Mouse (Mus musculus) lung, postnatal 0 days (tissue): Measurements from ENCODE around the gene Proser1. TPM values are rescaled to one million over a fixed set of nuclear protein-coding genes. Genes with fewer than 3 reads are reported as not detected.

Experiments
- ATAC-seq: fragments of 200-750 bp; cut with Nextera tagmentation; 2 replicates; pipeline ENCODE4 v1.8.0; 2017; ENCODE audit warnings: moderate library complexity
- DNase-seq: peaks from one replicate; pipeline ENCODE4 v3.0.0-alpha.2; 2016; ENCODE audit warnings: low spot score
- H3K27ac ChIP-seq: fragments of 300-500 bp; sonication (generic); 2 replicates; pipeline ENCODE4 v1.5.1; 2014; ENCODE audit warnings: antibody characterized with exemption, mild to moderate bottlenecking, low read length, mixed read lengths
- H3K27me3 ChIP-seq: fragments of 300-500 bp; sonication (generic); replicated peaks from 2 replicates; pipeline ENCODE4 v1.6.1; 2014; ENCODE audit warnings: low read length, mixed read lengths; ENCODE audit not compliant: insufficient read depth
- H3K36me3 ChIP-seq: fragments of 300-500 bp; sonication (generic); 2 replicates; pipeline ENCODE4 v1.6.1; 2014; ENCODE audit warnings: low read length, mixed read lengths; ENCODE audit not compliant: insufficient read depth
- H3K4me1 ChIP-seq: fragments of 300-500 bp; sonication (generic); 2 replicates; pipeline ENCODE4 v1.6.1; 2014; ENCODE audit warnings: antibody characterized with exemption, low read depth, low read length, mixed read lengths; ENCODE audit not compliant: insufficient read depth
- H3K4me2 ChIP-seq: fragments of 300-500 bp; sonication (generic); replicated peaks from 2 replicates; pipeline ENCODE4 v1.6.1; 2014; ENCODE audit warnings: low read depth, mild to moderate bottlenecking, low read length, moderate library complexity, mixed read lengths
- H3K4me3 ChIP-seq: fragments of 300-500 bp; sonication (generic); 2 replicates; pipeline ENCODE4 v1.5.1; 2014; ENCODE audit warnings: low read depth, low read length
- H3K9ac ChIP-seq: fragments of 300-500 bp; sonication (generic); replicated peaks from 2 replicates; pipeline ENCODE4 v1.6.1; 2014; ENCODE audit warnings: low read depth, mild to moderate bottlenecking
- H3K9me3 ChIP-seq: fragments of 300-500 bp; sonication (generic); 2 replicates; pipeline ENCODE4 v1.6.1; 2016; ENCODE audit warnings: low read length, mixed read lengths
- CTCF ChIP-seq: IDR thresholded peaks from 2 replicates; pipeline ENCODE4 v1.5.1; 2016; ENCODE audit warnings: antibody characterized with exemption, mild to moderate bottlenecking
- EP300 ChIP-seq: IDR thresholded peaks from 2 replicates; pipeline ENCODE4 v1.6.1; 2016; ENCODE audit warnings: antibody characterized with exemption, mild to moderate bottlenecking, control low read depth
- WGBS: fragments of 180-500 bp; shearing (Covaris S2); extraction: QIAGEN DNeasy Blood & Tissue Kit; methylation state at CpG from one replicate; pipeline ENCODE4 v1.1.7; 2014; 5-methylcytosine and 5-hydroxymethylcytosine counted together
- polyA plus RNA-seq: library from polyadenylated mRNA; unstranded; fragments of >200 nt; fragmentation: Nextera tagmentation; extraction: Ambion mirVana; gene quantifications from 2 replicates; pipeline ENCODE4 v1.2.1, GENCODE M21; 2015

Proser1 gene
- polyA plus RNA-seq, 1 experiment from 2014 or later, result 10.8 TPM

DNA sequence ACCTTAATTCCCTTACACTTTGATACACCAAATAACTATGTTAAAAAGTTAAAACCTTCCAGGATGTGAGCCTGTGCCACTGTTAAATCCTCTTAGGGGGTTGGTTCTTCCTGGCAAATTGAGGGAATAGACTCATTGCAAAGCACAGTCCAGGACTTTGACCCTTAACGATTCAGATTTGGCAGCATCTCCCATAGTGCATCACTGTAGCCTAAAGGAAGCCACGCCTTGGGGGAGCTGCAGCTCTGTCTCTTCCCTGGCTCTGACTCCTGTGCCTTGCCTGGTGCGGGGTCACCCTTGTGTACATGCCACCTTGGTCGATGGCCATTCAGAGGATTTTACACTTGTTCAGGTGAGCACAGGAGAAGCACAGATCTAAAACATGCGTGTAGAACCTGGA lies 6.2 kb downstream of the Proser1 start:
- H3K27me3 ChIP-seq, result no peaks in the 10 kb centered on the region
- H3K4me3 ChIP-seq, result no peak overlapping the region
- H3K4me1 ChIP-seq, result peaks cover 9% of the 10 kb centered on the region; the same call in 1 of the 2 replicates
- no peak overlapping the region for H3K4me2 ChIP-seq
- no peak for DNase-seq
- ATAC-seq, result no peak
- H3K9me3 ChIP-seq, result no peaks in the 10 kb centered on the region
- H3K9ac ChIP-seq, result no peak overlapping the region
- 77% methylated on average over 5 of the region's 5 CpGs for WGBS
- H3K36me3 ChIP-seq, result peaks cover 29% of the 10 kb centered on the region
- no peak overlapping the region for H3K27ac ChIP-seq
- TF ChIP-seq CTCF (no peak), EP300 (no peak)

DNA sequence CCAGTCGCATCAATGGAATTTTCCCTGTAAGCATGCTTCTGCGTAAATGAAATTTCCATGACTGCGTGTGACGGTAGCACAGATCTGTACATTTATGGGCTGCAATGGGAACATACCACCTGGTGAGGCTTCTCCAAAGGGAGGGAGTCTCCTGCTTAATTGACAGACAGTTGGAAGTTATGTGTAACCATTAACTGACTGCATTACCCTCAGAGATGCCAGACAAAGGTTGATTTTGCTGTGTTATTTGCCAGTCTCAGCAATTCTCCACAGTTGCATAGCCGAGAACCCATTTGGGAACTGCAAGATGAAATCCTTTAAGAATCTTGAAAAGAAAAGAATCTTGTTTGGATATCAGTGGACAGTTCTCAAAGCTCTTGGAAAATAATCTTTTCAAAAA lies 8.6 kb downstream of the Proser1 start:
- H3K4me3 ChIP-seq, result no peak overlapping the region
- H3K27ac ChIP-seq, result no peak overlapping the region
- H3K36me3 ChIP-seq, result peaks cover 36% of the 10 kb centered on the region
- no peak overlapping the region for H3K9ac ChIP-seq
- no peaks in the 10 kb centered on the region for H3K9me3 ChIP-seq
- H3K4me2 ChIP-seq, result no peak overlapping the region
- H3K4me1 ChIP-seq, result no peaks in the 10 kb centered on the region
- 95% methylated on average over 5 of the region's 5 CpGs for WGBS
- H3K27me3 ChIP-seq, result no peaks in the 10 kb centered on the region
- DNase-seq (no peak), ATAC-seq (no peak)
- TF ChIP-seq EP300 (no peak), CTCF (no peak)

DNA sequence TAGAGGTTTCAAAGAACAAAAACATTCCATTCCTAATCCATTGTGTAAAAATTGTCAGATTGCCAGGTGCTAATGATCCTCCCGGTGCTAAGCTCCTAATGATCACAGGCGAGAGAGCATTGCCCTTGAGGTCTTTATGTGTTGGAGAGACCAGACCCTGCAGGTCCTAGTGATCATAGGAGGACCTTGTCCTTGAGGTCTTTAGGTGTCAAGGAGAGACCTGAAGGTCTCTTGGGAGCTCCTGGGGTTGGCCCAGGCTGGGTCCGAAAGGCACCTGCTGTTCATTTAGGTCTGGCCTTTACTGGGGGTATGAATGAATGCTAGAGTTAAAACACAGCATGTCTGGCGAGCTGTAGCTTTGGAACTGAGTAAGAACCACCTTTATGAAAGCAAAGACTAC lies 10.7 kb downstream of the Proser1 start:
- no peaks in the 10 kb centered on the region for H3K27me3 ChIP-seq
- no peak for ATAC-seq

GRCm38 (mm10) chr3:53475889-53476288 lies 12.4 kb downstream of the Proser1 start:
- H3K27me3 ChIP-seq, result no peaks in the 10 kb centered on the region
- DNase-seq (peak; percentile 53), ATAC-seq (no peak)
- no peak overlapping the region for H3K4me3 ChIP-seq
- H3K4me1 ChIP-seq, result no peaks in the 10 kb centered on the region
- H3K36me3 ChIP-seq, result peaks cover 63% of the 10 kb centered on the region
- H3K4me2 ChIP-seq, result no peak overlapping the region
- no peak overlapping the region for H3K27ac ChIP-seq
- WGBS, result 51% methylated on average over 6 of the region's 6 CpGs
- TF ChIP-seq EP300 (no peak), CTCF (peak; percentile 76)
- H3K9ac ChIP-seq, result no peak overlapping the region
- no peaks in the 10 kb centered on the region for H3K9me3 ChIP-seq

More for the DNA sequence above, 10.7 kb downstream of the Proser1 start:
- no peaks in the 10 kb centered on the region for H3K4me1 ChIP-seq
- no peak for TF ChIP-seq EP300
- no peak for TF ChIP-seq CTCF
- no peak overlapping the region for H3K9ac ChIP-seq
- H3K9me3 ChIP-seq, result no peaks in the 10 kb centered on the region
- no peak overlapping the region for H3K4me2 ChIP-seq
- H3K4me3 ChIP-seq, result no peak overlapping the region
- 61% methylated on average over 4 of the region's 4 CpGs for WGBS
- H3K36me3 ChIP-seq, result peaks cover 51% of the 10 kb centered on the region
- no peak overlapping the region for H3K27ac ChIP-seq
- no peak for DNase-seq

GRCm38 (mm10) chr3:53477468-53477867 lies 14.0 kb downstream of the Proser1 start:
- no peak overlapping the region for H3K9ac ChIP-seq
- WGBS, result 79% methylated on average over 16 of the region's 17 CpGs
- H3K4me3 ChIP-seq, result no peak overlapping the region
- no peak for TF ChIP-seq CTCF
- TF ChIP-seq EP300, result no peak
- ATAC-seq (peak; percentile 11; the same call in 1 of the 2 replicates), DNase-seq (no peak)
- no peaks in the 10 kb centered on the region for H3K4me1 ChIP-seq
- no peak overlapping the region for H3K27ac ChIP-seq
- no peaks in the 10 kb centered on the region for H3K27me3 ChIP-seq
- no peak overlapping the region for H3K4me2 ChIP-seq
- H3K9me3 ChIP-seq, result no peaks in the 10 kb centered on the region
- H3K36me3 ChIP-seq, result peaks cover 64% of the 10 kb centered on the region

DNA sequence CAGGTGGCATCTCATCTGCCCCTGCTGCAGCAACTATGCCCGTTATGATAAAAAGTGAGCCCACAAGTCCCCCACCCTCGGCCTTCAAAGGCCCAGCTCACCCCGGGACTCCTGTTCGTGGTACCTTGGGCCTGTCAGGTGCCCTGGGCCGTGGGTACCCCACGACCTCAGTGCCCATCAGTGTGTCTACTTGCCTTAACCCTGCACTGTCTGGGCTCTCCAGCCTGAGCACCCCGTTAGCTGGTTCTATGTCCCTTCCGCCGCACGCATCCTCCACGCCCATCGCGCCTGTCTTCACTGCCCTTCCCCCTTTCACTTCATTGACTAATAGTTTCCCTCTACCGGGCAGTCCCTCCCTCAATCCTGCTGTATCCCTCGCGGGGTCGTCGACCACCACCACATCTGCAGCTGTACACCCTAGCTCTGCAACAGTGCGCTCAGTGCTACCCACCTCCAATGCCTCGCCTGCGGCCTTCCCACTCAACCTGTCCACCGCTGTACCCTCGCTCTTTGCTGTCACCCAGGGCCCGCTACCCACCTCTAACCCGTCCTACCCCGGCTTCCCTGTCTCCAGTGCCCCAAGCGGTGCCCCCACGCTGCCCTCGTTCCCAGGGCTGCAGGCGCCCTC lies 15.1 kb downstream of the Proser1 start:
- no peak overlapping the region for H3K4me2 ChIP-seq
- no peaks in the 10 kb centered on the region for H3K4me1 ChIP-seq
- no peak overlapping the region for H3K4me3 ChIP-seq
- no peaks in the 10 kb centered on the region for H3K9me3 ChIP-seq
- H3K27ac ChIP-seq, result no peak overlapping the region
- H3K9ac ChIP-seq, result no peak overlapping the region
- ATAC-seq (no peak), DNase-seq (no peak)
- TF ChIP-seq EP300, result no peak
- TF ChIP-seq CTCF, result no peak
- no peaks in the 10 kb centered on the region for H3K27me3 ChIP-seq
- peaks cover 55% of the 10 kb centered on the region; the same call in 1 of the 2 replicates for H3K36me3 ChIP-seq
- 94% methylated on average over 30 of the region's 30 CpGs for WGBS
